Mouse (Mus musculus) lung, adult 2 months (tissue): ENCODE data around the gene 4930486L24Rik.

Source experiments
- CTCF ChIP-seq: fragments of 200-500 bp; IDR thresholded peaks from 2 replicates; pipeline ENCODE4 v1.5.1; 2011; ENCODE audit warnings: mild to moderate bottlenecking, low read length, control low read depth; ENCODE audit not compliant: insufficient read depth
- POLR2A ChIP-seq: fragments of 200-500 bp; IDR thresholded peaks from 2 replicates; pipeline ENCODE4 v1.6.1; 2011; ENCODE audit warnings: low read depth, mild to moderate bottlenecking, control low read depth, low read length, borderline replicate concordance; ENCODE audit errors: extremely low read depth

- TF ChIP-seq CTCF (peak; percentile 70), POLR2A (no peak)
Observed at GRCm38 (mm10) chr13:60826052-60826451, 38.2 kb downstream of the 4930486L24Rik start.
